Mouse (Mus musculus) NIH3T3 (cell line): ENCODE results near the gene Pwwp2a.
A peak's percentile ranks its signal among the peaks of the same experiment; 100 is the strongest.

Source experiments
- DNase-seq: peaks from one replicate; pipeline ENCODE4 v3.0.0-alpha.2; 2012; ENCODE audit warnings: low read depth

Gene Pwwp2a

GRCm38 (mm10) chr11:43681472-43682414, at the start of gene Pwwp2a:
Gene Pwwp2a, plus strand, starts transcription at chr11:43681998.
- DNase-seq = peak; percentile 100

DNA sequence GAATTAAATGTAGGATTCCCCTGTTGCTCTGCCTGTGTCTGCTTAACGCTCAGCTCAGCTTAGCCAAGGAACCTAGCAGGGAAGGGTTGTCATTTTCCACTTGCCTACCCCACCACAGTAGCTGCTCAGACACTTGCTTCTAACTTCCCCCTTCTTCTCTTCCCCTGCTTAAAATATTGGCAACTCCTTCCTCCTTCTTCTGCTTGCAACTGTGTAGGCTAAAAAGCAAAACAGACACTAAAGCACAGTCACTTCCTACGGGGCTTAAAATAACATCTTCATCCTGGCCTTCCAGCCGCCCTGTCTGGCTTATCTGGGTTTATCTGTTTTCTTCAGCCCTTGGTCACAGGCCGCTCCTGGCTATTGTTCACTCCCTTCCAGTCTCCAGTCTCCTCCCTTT, 49.2 kb upstream of the Pwwp2a start:
- no peak for DNase-seq

- DNase-seq = no peak
Observed at GRCm38 (mm10) chr11:43633165-43633564, 48.6 kb upstream of the Pwwp2a start.

DNA sequence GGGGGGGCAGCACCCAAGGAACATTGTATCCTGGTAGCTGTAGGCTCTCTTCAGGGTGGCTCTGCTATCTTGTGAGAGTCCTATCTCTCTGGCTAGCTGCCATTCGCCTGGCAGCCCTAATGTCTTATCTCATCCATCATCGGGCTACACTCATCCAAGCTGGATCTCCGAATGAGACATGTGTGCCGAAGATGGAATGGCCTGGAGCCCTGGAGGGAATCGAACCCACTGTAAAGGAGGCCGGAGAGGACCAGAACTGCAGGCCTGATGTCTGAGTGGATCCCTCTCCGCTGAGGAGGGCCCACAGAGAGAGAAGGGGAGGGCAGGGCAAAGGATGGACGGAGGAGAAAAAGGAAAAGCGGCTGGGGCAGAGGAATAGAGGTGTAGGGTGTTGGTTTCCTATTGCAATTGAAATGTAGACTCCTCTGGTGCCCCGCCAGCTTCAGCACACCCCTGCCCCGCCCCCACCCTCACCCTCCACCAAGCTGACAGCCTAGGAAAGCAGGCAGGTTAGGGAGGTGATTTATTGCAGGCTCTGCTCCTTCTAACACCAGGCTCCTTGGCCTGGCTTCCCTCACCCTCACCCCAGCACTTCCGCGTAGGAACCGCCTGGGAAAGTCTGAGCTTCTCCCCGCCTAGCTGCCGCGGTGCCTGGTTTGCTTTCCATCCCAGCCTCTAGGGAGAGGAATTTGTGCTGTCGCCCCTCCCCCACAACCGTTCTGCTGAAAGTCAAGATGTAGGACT, 48.0 kb upstream of the Pwwp2a start:
- peak; percentile 15 for DNase-seq

- no peak for DNase-seq
Observed at GRCm38 (mm10) chr11:43636761-43637160, 45.0 kb upstream of the Pwwp2a start.

DNA sequence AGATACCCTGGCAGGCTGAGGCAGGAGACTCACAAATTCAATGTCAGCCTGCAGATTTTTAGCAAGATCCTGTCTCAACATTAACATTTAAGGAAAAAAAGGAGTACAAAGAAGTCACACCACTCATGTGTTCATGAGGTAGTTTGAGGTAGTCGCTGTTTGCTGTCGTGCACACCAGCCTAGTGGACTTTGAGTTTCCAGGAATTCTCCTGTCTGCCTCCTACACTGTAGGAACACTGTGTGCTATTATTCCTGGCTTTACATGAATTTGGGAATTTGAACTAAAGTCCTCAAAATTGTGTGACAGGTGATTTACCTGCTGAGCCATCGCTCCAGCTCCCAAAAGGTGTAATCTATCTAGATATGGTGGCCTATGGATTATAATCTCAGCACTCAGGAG, 43.3 kb upstream of the Pwwp2a start:
- DNase-seq = no peak

DNA sequence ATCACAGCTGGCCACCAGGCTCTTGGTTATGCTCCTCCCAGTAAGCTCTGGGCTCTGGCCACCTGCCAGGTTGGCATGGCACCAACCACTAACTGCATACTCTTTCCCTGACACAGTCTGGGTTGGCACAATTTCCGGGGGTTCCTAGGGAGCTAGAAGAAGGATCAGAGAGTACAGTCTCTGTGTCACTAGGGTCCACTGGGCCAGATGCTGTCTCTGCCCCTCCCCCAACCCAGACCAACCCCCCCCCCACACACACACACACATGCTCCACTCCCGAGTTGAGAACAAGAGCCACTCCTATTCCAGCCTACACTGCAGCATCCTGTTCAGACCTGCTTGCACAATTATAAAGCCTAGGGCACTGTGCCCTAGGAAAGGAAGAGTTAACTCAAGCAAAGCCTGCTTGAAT, 38.6 kb upstream of the Pwwp2a start:
- peak; percentile 90 for DNase-seq

DNA sequence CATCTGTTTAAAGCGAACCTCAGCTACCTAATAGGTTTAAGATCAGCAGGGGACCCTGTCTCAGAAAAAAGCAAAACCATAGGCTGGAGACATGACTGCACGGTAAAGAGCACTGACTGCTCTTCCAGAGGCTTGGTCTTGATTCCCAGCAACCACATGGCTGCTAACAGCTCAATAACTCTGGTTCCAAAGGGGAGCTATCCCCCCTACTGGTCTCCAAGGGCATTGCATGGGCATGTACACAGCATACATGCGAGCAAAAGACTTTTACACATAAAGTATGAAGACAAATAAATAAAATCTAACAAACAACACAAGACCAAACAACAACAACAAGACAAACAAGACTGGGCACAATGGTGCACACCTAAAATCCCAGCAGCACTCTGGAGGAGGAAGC, 36.5 kb upstream of the Pwwp2a start:
- DNase-seq = peak; percentile 18

DNA sequence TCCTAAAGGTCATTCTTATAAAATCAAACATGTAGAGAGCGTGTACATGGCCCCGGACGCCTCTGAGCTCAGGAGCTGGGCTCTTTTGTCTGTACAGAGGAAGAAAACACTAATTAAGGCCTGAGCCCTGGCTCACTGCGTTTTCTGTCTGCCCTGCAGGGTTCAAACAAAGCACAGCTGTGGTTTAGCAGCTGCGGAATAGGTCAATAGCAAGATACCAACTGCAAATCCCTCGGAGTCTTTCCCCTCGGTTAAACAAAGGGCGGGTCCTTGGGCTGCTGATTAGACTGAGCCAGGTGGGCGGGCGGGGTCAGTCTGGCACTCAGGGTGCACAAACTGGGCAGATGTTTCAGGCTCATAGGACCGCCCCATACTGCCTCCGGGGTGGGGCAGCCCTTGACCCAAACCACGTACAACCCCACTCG, 28.7 kb upstream of the Pwwp2a start:
- DNase-seq = no peak

GRCm38 (mm10) chr11:43656464-43656863, 25.3 kb upstream of the Pwwp2a start:
- no peak for DNase-seq

- no peak for DNase-seq
Observed at GRCm38 (mm10) chr11:43658010-43658409, 23.8 kb upstream of the Pwwp2a start.

- DNase-seq = no peak
Observed at GRCm38 (mm10) chr11:43667038-43667745, 14.6 kb upstream of the Pwwp2a start.

GRCm38 (mm10) chr11:43682415-43683217, 818 bp downstream of the Pwwp2a start:
- peak; percentile 73 for DNase-seq

- no peak for DNase-seq
Observed at GRCm38 (mm10) chr11:43688850-43689249, 7.1 kb downstream of the Pwwp2a start.

- DNase-seq = no peak
Observed at GRCm38 (mm10) chr11:43696623-43697022, 14.8 kb downstream of the Pwwp2a start.

DNA sequence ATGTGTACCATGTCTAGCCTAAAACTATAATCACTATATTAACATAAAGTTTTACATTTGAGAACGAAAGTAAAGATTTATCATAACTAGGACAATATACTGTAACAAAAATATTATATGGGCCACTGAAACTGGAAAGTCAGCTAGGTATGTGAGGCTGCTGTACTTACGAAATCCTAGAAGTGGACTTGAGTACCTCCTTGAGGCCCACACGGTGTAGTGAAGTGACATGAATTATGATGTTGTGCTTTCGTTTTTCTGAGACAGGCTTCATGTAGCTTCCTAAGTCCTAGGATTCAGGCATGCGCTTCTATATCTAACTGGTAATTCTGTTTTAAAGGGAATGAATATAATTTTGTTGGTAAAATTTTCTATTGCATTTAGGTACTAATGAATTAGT, 16.8 kb downstream of the Pwwp2a start:
- DNase-seq = no peak

DNA sequence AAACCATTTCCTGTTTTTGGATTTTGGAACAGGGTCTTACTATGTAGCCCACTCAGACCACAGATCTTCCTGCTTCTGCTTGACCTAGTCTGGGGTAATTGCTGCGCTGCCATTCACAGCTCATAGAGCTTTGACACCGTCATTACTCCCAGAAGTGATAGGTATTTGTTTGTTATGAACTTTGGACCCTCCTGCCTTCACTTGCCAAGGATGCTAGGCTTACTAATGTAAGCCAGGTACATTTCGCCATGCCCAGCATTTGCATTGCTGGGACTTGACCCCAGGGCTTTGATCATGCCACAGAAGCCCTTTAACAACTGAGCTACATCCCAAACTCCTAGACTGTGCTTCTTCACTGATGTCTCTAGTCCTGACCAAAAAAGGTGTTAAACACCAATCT, 18.5 kb downstream of the Pwwp2a start:
- DNase-seq = no peak

- peak; percentile 14 for DNase-seq
Observed at GRCm38 (mm10) chr11:43703552-43703951, 21.8 kb downstream of the Pwwp2a start.

GRCm38 (mm10) chr11:43705751-43706150, 24.0 kb downstream of the Pwwp2a start:
- DNase-seq = no peak

DNA sequence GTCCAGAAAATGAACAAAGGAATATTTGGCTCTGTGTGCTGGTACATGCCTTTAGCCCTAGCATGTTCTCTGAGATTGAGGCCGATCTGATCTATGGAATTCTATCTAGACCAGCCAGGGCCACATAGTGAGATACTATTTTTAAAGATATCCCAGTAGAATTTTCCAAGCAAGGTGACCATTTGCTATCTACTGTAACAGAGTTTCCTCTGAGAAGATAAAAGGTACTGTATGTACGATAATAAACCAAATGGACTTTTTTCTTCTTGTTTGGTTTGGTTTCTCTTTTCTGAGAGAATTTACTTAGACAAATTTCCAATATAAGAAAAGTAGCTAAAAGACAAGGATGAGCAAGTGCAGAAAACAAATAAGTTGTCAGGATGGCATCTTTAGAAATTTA, 26.6 kb downstream of the Pwwp2a start:
- DNase-seq = no peak

- no peak for DNase-seq
Observed at GRCm38 (mm10) chr11:43712178-43712577, 30.4 kb downstream of the Pwwp2a start.

DNA sequence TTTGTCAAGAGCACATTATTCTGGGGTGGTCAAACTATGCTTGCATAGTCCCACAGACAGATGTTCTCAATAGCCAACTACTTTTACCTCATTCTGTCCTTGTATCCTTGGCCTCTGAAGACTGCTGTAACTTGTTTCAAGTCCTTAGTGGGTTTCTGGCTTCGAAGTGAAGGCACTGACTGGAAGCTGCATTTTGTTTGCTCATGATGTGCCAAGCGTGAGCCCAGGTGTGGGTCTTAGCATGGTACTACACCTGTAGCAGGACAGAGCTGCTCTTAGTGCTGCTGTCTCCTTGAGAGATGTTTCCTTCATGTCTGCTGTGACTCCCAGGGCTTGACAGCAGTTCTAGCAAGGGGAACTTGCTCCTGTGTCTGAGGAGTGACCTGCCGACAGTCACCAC, 41.6 kb downstream of the Pwwp2a start:
- DNase-seq = no peak
